Mouse (Mus musculus): ENCODE measurements around the gene Hagh.

GRCm38 (mm10) chr17:24902671-24903474 lies 62.9 kb downstream of the Hagh start:
- TF ChIP-seq CTCF (IDR thresholded peaks at IDR 0.05; ENCODE audit: low read depth, low read length) = no peak; the same call in 1 of the 2 replicates
- TF ChIP-seq POLR2AphosphoS5 (IDR thresholded peaks at IDR 0.05; ENCODE audit: insufficient replicate concordance, low read depth, low read length) = no peak
- TF ChIP-seq GATA1 (IDR thresholded peaks at IDR 0.05; ENCODE audit: borderline replicate concordance, low read length) = no peak

Measured in G1E (cell line).